Mouse (Mus musculus) thymus, adult 2 months (tissue): Measurements from ENCODE around the gene Dhx9.
"Not testable (repeated sequence)": the region's sequence is repeated elsewhere in the genome, so short reads cannot be mapped to it uniquely, and the experiment has no call there.

Experiments used
- CTCF ChIP-seq: fragments of 200-500 bp; IDR thresholded peaks from 2 replicates; pipeline ENCODE4 v1.5.1; 2012; ENCODE audit warnings: mild to moderate bottlenecking, control low read depth, low read length, moderate library complexity, borderline replicate concordance; ENCODE audit not compliant: control insufficient read depth, poor library complexity, insufficient read depth; ENCODE audit errors: extremely low read depth
- POLR2A ChIP-seq: fragments of 200-500 bp; IDR thresholded peaks from 2 replicates; pipeline ENCODE4 v1.6.1; 2012; ENCODE audit warnings: mild to moderate bottlenecking, low read length, control low read depth, moderate library complexity; ENCODE audit not compliant: control insufficient read depth, poor library complexity, insufficient read depth; ENCODE audit errors: extremely low read depth

GRCm38 (mm10) chr1:153414114-153414723 lies 73.2 kb downstream of the Dhx9 start:
- not testable (repeated sequence) for TF ChIP-seq CTCF
- peak; percentile 45; the same call in 1 of the 2 replicates for TF ChIP-seq POLR2A
